Mouse (Mus musculus) cortical plate, adult 2 months (tissue): ENCODE measurements at regions not wholly inside any gene's neighbourhood (a gene's known extent, or its start where the extent isn't known, plus 50 kb on each side); places are given as distances from the start of the nearest gene placed in this dataset.

Source experiments
- CTCF ChIP-seq: fragments of 200-500 bp; IDR thresholded peaks from 2 replicates; pipeline ENCODE4 v1.5.1; 2011; ENCODE audit warnings: mild to moderate bottlenecking, control low read depth, low read length; ENCODE audit not compliant: insufficient read depth; ENCODE audit errors: extremely low read depth
- POLR2A ChIP-seq: fragments of 200-500 bp; IDR thresholded peaks from 2 replicates; pipeline ENCODE4 v1.6.1; 2011; ENCODE audit warnings: mild to moderate bottlenecking, low read length, control low read depth; ENCODE audit not compliant: insufficient read depth; ENCODE audit errors: extremely low read depth

- TF ChIP-seq CTCF (no peak), POLR2A (no peak)
Observed at GRCm38 (mm10) chr16:31510097-31510496, 88.0 kb downstream of the Bdh1 start.
